Mouse (Mus musculus) mesoderm, embryonic 11.5 days (tissue): ENCODE measurements around the gene Ccnd3.

Experiments
- DNase-seq: peaks from one replicate; pipeline ENCODE4 v3.0.0-alpha.2; 2012; ENCODE audit warnings: low read depth, low spot score

Ccnd3 gene

DNA sequence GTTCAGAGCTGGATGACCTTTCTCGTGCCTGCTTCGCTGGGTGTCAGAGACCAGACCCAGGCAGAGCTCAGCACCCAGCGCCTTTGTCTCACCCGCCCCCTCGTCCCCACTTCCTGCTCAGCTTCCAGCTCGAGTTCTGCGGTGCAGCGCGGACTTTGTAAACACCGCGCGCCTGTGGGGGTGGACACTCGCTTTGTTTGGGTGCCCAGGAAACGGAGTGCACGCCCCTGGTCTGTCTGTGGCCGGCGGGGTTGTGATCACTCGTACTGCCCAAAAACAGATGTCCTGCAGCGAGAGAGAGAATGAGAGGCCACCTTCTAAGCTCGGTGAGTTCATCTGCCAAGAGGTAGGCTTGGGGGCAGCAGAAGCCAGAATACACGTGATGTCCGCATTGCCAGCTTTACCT is at the start of gene Ccnd3:
Gene Ccnd3, plus strand, starts transcription at position 111 of the 406 bp plus-strand sequence.
- DNase-seq: peak; percentile 41

DNA sequence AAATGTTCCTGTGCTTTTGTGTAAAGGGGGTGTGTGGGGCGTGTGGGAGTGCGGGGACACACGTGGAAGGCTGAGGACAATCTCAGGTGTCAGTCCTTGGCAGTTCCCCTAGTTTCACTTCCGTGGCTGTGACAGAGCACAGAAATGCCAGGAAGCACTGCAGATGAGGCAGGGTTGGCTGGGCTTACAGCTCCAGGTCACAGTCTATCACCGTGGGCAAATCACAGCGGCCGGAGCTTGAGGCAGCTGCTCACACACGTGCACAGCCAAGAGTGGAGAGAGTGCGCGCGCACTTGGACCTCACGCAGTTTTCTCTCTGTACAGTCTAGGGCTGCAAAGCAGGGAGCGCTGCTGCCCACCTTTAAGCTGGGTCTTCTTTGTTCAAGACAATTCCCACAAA is 46.5 kb upstream of the Ccnd3 start:
- no peak for DNase-seq

DNA sequence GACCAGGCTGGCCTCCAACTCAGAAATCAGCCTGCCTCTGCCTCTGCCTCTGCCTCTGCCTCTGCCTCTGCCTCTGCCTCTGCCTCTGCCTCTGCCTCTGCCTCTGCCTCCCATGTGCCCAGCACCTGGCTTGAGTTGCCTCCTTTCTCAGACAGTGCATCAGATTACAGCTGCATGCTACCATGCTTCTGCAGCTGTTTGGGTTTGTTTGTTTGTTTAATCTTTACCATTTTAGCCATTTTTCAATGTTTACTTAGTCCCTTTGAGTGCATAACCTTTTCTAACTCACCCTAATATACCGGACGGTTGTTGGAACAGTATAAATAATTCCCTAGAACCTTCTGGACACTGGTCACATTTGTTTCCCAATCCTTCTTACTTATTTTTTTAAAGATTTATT is 45.9 kb upstream of the Ccnd3 start:
- no peak for DNase-seq

- DNase-seq: no peak
Measured at GRCm38 (mm10) chr17:47459341-47459919, 45.4 kb upstream of the Ccnd3 start.

DNA sequence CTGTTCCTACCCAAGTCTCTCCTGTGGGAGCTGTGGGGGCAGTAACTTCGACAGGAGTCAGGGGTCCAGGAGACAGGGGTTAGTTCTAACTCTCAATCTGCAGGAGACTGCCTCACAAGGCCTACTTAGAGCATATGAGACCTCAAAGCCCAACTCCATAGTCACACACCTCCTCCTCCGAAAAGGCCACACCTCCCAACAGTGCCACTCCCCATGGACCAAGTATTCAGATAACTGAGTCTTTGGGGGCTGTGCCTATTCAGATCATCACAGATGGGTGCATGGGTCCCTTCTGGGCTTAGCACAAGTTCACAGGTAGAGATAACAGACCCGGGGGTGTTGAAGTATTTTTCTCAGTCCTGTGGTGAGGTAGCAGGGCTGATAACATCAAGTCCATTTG is 43.2 kb upstream of the Ccnd3 start:
- no peak for DNase-seq

DNA sequence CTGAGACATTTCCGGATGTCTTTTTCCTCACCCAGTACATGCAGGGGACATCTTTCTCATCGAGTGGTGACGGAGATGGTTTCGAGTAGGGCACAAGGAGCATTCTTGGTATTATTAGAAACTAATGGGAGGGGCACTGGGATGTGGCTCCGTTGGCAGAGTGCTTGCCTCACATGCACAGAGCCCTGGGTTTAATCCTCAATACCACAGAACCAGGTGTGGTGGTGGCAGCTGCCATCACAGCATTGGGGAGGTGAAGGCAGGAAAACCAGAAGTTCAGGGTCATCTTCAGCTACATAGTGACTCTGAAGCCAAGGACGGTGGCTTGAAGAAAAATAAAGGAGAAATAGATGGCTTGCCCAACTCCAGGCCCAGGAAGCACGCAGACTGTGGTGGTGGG is 42.6 kb upstream of the Ccnd3 start:
- DNase-seq: no peak

DNA sequence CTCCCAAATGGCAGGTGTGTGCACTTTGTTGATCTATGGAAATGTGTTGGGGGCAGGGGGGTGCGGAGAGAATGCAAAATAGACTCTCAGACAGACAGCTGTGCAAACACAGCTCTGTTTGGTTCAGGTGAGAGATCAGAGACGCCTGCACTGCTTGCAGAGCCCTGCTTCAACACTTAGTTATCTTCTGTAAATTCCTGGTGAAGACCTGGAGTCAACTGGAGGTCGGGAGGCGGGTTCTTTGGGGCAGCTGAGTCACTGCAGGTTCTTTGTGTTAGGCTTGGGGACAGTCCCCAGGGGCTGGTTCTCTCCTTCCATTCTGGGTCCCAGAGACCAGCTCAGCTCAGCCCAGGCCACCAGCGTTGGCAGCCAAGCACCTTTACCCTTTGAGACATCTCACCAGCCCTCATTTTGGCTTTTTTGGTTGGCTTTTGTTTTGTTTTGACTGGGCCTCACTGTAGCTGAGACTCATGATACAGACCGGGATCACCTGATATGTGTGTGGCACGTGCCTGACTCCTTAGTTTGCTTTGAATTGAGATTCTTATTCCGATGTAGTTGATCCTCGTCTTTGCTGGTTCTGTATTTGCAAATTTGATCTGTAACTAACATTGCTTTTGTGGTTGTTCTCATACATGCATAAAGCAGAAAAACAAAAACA is 42.0 kb upstream of the Ccnd3 start:
- DNase-seq: no peak

GRCm38 (mm10) chr17:47464248-47464965 is 40.4 kb upstream of the Ccnd3 start:
- DNase-seq: no peak

- DNase-seq: no peak
Measured at GRCm38 (mm10) chr17:47465016-47465415, 39.8 kb upstream of the Ccnd3 start.

DNA sequence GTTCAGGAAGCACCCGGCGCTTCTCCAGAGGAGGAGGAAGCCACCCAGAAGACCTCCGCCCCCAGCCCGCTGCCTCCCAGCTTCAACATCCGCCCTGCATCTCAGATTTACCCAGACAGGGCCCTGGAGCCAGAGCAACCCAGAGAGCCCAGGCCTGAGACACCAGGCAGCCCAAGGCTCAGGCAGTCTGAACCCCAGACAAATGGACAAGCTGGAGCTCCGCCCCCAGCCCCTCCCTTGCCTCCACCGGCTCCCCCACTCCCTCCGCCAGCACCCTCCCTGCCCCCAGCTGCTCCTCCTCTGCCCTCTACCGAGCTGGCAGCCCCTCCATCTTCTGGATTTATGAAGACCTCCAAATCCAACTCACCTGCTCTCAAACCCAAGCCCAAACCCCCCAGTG is 38.6 kb upstream of the Ccnd3 start:
- DNase-seq: no peak

DNA sequence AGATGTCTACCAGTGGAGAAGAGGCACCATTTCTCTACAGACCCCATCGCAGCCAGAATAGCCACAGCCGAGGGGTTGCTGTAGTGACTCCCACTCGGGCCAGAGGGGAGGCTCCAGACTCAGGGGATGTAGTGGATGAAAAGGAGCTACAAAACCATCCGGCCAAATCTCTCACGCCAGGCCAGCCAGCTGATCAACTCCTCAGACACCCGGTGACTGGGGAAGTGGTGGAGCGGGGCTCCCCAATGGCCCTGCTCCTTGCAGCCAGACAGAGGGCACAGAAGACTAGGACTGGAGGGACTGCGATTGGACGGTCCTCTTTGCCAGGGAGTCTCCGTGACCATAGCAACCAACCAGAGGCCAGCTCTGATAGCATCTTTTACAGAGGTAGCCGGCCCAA is 37.2 kb upstream of the Ccnd3 start:
- DNase-seq: no peak

- DNase-seq: no peak
Measured at GRCm38 (mm10) chr17:47468063-47468462, 36.8 kb upstream of the Ccnd3 start.

DNA sequence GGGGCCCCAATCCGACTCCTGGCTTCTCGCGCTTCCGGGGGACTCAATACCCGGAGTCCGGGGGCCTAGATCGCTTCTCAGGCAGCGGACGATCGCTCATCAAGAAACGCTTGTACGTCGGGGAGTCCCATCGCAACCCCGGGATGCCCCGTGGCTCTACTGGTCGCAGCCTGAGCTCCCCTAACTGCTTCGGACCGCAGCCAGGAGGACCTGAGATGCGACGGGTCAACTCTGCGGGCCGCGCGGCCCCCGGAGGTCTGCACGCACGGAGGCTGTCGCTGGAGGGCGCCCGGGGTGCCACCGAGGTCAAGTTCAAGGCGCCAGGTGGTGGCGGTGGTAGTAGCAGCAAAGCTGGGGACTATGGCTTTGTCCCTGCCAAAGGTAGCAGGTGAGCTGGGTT is 36.4 kb upstream of the Ccnd3 start:
- DNase-seq: no peak

- no peak for DNase-seq
Measured at GRCm38 (mm10) chr17:47469642-47470041, 35.2 kb upstream of the Ccnd3 start.

DNA sequence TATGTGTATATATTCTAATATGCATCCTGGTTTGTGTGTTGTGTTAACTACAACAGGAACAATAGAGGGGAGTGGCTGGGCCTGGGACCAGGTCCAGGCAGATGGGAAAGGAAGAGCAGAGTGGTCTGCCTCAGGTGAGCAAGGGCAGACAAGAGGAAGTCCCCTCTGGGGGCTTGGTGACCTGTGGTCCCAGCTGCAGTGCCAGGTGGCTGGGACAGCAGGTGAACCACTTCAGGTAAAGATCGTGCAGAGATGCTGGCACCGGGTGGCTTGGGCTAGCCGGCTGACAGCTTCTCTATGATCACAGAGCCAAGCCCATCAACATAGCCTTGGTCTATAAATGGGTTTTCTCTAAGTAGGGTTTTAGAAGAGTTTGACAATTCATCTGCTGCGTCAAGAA is 34.7 kb upstream of the Ccnd3 start:
- no peak for DNase-seq

GRCm38 (mm10) chr17:47470686-47471085 is 34.2 kb upstream of the Ccnd3 start:
- no peak for DNase-seq

DNA sequence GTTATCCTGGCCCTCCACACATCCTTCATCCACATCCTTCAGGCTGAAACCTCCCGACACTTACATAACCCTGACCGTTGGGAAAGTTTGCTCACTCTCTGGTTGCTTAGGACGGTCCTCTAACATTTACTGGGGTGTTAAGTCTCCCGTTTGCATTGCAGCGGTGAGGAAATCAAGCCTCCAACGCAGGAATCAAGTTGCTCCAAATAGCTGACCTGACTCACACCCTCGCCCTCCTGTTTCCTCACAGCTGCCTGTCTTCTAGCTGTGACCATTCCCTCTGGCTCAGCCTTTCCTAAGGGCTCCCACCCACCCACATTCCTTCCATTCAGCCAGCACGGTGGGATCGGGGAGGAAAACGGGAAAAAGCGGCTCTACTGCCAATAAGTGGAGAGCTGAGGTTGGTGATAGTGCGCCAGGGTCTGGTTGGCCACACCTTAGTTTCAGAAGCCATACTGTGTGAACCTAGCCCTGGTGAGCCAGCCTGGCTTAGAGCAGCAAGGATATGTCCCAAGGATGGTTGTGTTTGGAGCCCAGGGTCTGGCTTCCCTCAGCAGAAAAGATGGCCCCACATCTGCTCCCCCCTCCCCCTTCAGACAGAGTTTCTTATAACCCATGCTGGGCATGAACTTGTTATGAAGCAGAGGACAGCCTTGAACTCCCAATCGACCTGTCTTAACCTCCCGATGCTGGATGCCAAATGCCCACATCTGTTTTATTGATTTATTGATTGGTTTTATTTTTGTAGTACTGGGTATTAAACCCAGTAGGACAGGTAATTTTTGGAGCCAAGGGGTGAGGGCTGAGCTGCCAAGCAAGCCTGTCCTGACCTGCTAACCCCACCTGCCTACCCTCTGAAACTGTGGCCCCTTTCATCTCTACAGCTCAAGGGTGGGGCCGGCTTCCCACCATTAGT is 32.2 kb upstream of the Ccnd3 start:
- no peak for DNase-seq

GRCm38 (mm10) chr17:47473434-47473974 is 31.3 kb upstream of the Ccnd3 start:
- DNase-seq: peak; percentile 44

GRCm38 (mm10) chr17:47474250-47474649 is 30.6 kb upstream of the Ccnd3 start:
- DNase-seq: no peak

- no peak for DNase-seq
Measured at GRCm38 (mm10) chr17:47475181-47475580, 29.7 kb upstream of the Ccnd3 start.

DNA sequence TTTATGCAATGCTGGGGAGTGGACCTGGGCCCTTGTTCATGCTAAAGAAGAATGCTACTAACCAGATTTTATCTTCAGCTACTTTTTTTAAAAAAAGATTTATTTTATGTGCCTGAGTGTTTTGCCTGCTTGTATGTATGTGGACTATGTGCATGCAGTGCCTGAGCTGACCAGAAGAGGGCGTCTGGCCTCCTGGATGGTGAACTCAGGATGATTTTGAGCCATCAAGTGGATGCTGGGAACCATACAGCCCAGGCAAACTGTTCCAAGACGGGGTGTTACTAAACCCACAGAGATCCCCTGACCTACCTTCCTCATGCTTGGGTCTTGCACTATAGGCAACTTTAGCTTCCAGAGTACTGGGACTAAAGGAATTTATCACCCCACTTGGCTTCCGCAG is 29.1 kb upstream of the Ccnd3 start:
- DNase-seq: no peak

GRCm38 (mm10) chr17:47479887-47480286 is 25.0 kb upstream of the Ccnd3 start:
- no peak for DNase-seq
